Mouse (Mus musculus) G1E-ER4 (cell line): ENCODE data around the gene Cib4. TPM values are rescaled to one million over a fixed set of nuclear protein-coding genes. Genes with fewer than 3 reads are reported as not detected.

Experiments
- GATA1 ChIP-seq: IDR thresholded peaks from one replicate; pipeline ENCODE4 v1.8.0; 2012; ENCODE audit warnings: low read length, inconsistent platforms
- polyA plus RNA-seq: library from polyadenylated mRNA; stranded (reverse); fragments of >175 nt; gene quantifications from 2 replicates; pipeline ENCODE4 v1.2.3, GENCODE M21; 2012

Gene Cib4
- polyA plus RNA-seq, 1 experiment = not detected

GRCm38 (mm10) chr5:30442196-30442595 is 103.4 kb downstream of the Cib4 start:
- no peak for TF ChIP-seq GATA1

- no peak for TF ChIP-seq GATA1
These were observed 105.2 kb downstream of the Cib4 start for GRCm38 (mm10) chr5:30440308-30440906.

GRCm38 (mm10) chr5:30438931-30439330 is 106.7 kb downstream of the Cib4 start:
- no peak for TF ChIP-seq GATA1

Other genes starting within 250 kb of the Cib4 start
- 0.12 TPM in 1 of 2 replicates, not detected in the other for gene Otof, start 83.9 kb downstream of the Cib4 start, polyA plus RNA-seq
- gene 1700001C02Rik, start 79.8 kb downstream of the Cib4 start, polyA plus RNA-seq = not detected in 2 replicates
- not detected in 2 replicates for gene Kcnk3, start 42.3 kb upstream of the Cib4 start, polyA plus RNA-seq
- 10.7 and 16.1 TPM in 2 replicates for gene Slc35f6, start 102.1 kb upstream of the Cib4 start, polyA plus RNA-seq
- gene Cenpa, start 120.9 kb upstream of the Cib4 start, polyA plus RNA-seq = 391 and 540 TPM in 2 replicates
- not detected in 2 replicates for gene Dpysl5, start 165.7 kb upstream of the Cib4 start, polyA plus RNA-seq